Mouse (Mus musculus) C2C12 (cell line): ENCODE measurements around the gene Wdr60. TPM values are rescaled to one million over a fixed set of nuclear protein-coding genes. Genes with fewer than 3 reads are reported as not detected.

Source experiments
- H3K27me3 ChIP-seq: one replicate; pipeline ENCODE4 v1.6.1; 2011; ENCODE audit not compliant: control insufficient read depth, insufficient read depth, insufficient read length
- H3K36me3 ChIP-seq: one replicate; pipeline ENCODE4 v1.6.1; 2011; ENCODE audit not compliant: control insufficient read depth, insufficient read depth
- H3K4me3 ChIP-seq: one replicate; pipeline ENCODE4 v1.5.1; 2011; ENCODE audit warnings: mild to moderate bottlenecking, control low read depth; ENCODE audit not compliant: poor library complexity, insufficient read depth, severe bottlenecking
- H3K79me2 ChIP-seq: one replicate; pipeline ENCODE4 v1.6.1; 2011; ENCODE audit not compliant: control insufficient read depth, insufficient read depth
- H3K79me3 ChIP-seq: one replicate; pipeline ENCODE4 v1.6.1; 2011; ENCODE audit warnings: low read depth, control low read depth
- H3ac ChIP-seq: one replicate; pipeline ENCODE3; 2011; ENCODE audit warnings: low read depth; ENCODE audit not compliant: control insufficient read depth, insufficient read length
- CEBPB ChIP-seq: IDR thresholded peaks from one replicate; pipeline ENCODE4 v1.6.1; 2011; ENCODE audit warnings: low read depth, mild to moderate bottlenecking, control low read depth, moderate library complexity
- CTCF ChIP-seq: IDR thresholded peaks from one replicate; pipeline ENCODE4 v1.5.1; 2011; ENCODE audit not compliant: control insufficient read depth, insufficient read depth, insufficient read length
- FOSL1 ChIP-seq: IDR thresholded peaks from one replicate; pipeline ENCODE4 v1.8.0; 2011; ENCODE audit warnings: mild to moderate bottlenecking, low read length; ENCODE audit not compliant: poor library complexity, insufficient read depth, severe bottlenecking
- MAX ChIP-seq: IDR thresholded peaks from one replicate; pipeline ENCODE4 v1.6.1; 2011; ENCODE audit warnings: mild to moderate bottlenecking, control low read depth
- MYOD1 ChIP-seq: IDR thresholded peaks from one replicate; pipeline ENCODE4 v1.6.1; 2011; ENCODE audit warnings: low read depth; ENCODE audit not compliant: control insufficient read depth, insufficient read length
- MYOG ChIP-seq: IDR thresholded peaks from one replicate; pipeline ENCODE4 v1.6.1; 2011; ENCODE audit not compliant: control insufficient read depth, insufficient read length; ENCODE audit errors: extremely low read depth
- USF1 ChIP-seq: IDR thresholded peaks from one replicate; pipeline ENCODE4 v1.6.1; 2011; ENCODE audit warnings: low read depth, mild to moderate bottlenecking, control low read depth, moderate library complexity
- polyA plus RNA-seq: library from polyadenylated mRNA; unstranded; fragments of >200 nt; fragmentation: generic; extraction: Trizol; gene quantifications from one replicate; pipeline ENCODE4 v1.2.1, GENCODE M21; 2012; ENCODE audit warnings: missing spikeins

The Wdr60 gene
- polyA plus RNA-seq, 1 experiment: 4.4 TPM

GRCm38 (mm10) chr12:116235356-116235755 is 27.5 kb downstream of the Wdr60 start:
- no peak overlapping the region for H3ac ChIP-seq
- no peaks in the 10 kb centered on the region for H3K79me2 ChIP-seq
- no peaks in the 10 kb centered on the region for H3K79me3 ChIP-seq
- peaks cover 23% of the 10 kb centered on the region for H3K36me3 ChIP-seq
- no peak for TF ChIP-seq CTCF
- TF ChIP-seq MAX: no peak
- no peak for TF ChIP-seq MYOD1
- no peak for TF ChIP-seq CEBPB
- TF ChIP-seq FOSL1: no peak
- no peak for TF ChIP-seq USF1
- no peak for TF ChIP-seq MYOG
- H3K4me3 ChIP-seq: no peak overlapping the region
- H3K27me3 ChIP-seq: no peaks in the 10 kb centered on the region

GRCm38 (mm10) chr12:116232061-116232460 is 30.8 kb downstream of the Wdr60 start:
- TF ChIP-seq FOSL1 (no peak), CTCF (no peak), CEBPB (no peak)
- H3K79me2 ChIP-seq: no peaks in the 10 kb centered on the region
- no peak overlapping the region for H3ac ChIP-seq
- peaks cover 32% of the 10 kb centered on the region for H3K36me3 ChIP-seq
- no peaks in the 10 kb centered on the region for H3K27me3 ChIP-seq
- H3K4me3 ChIP-seq: no peak overlapping the region
- H3K79me3 ChIP-seq: no peaks in the 10 kb centered on the region

GRCm38 (mm10) chr12:116231612-116232011 is 31.2 kb downstream of the Wdr60 start:
- H3K79me3 ChIP-seq: no peaks in the 10 kb centered on the region
- no peak overlapping the region for H3K4me3 ChIP-seq
- H3K36me3 ChIP-seq: peaks cover 32% of the 10 kb centered on the region
- TF ChIP-seq CEBPB (no peak), MYOG (no peak), MYOD1 (no peak), FOSL1 (no peak), USF1 (no peak), CTCF (no peak)
- H3ac ChIP-seq: no peak overlapping the region
- H3K27me3 ChIP-seq: no peaks in the 10 kb centered on the region
- H3K79me2 ChIP-seq: no peaks in the 10 kb centered on the region

GRCm38 (mm10) chr12:116229451-116229850 is 33.4 kb downstream of the Wdr60 start:
- no peaks in the 10 kb centered on the region for H3K79me2 ChIP-seq
- no peak overlapping the region for H3ac ChIP-seq
- H3K27me3 ChIP-seq: no peaks in the 10 kb centered on the region
- H3K36me3 ChIP-seq: peaks cover 45% of the 10 kb centered on the region
- H3K4me3 ChIP-seq: no peak overlapping the region
- no peak for TF ChIP-seq MYOD1
- TF ChIP-seq MYOG: no peak
- TF ChIP-seq CEBPB: no peak
- no peak for TF ChIP-seq USF1
- no peak for TF ChIP-seq MAX
- no peak for TF ChIP-seq FOSL1
- TF ChIP-seq CTCF: no peak
- no peaks in the 10 kb centered on the region for H3K79me3 ChIP-seq

- no peaks in the 10 kb centered on the region for H3K79me2 ChIP-seq
- H3K27me3 ChIP-seq: no peaks in the 10 kb centered on the region
- H3K36me3 ChIP-seq: peaks cover 38% of the 10 kb centered on the region
- no peak overlapping the region for H3K4me3 ChIP-seq
- no peak for TF ChIP-seq MAX
- TF ChIP-seq FOSL1: no peak
- no peak for TF ChIP-seq MYOD1
- no peak for TF ChIP-seq MYOG
- TF ChIP-seq USF1: no peak
- no peak for TF ChIP-seq CEBPB
- no peak for TF ChIP-seq CTCF
- no peak overlapping the region for H3ac ChIP-seq
- no peaks in the 10 kb centered on the region for H3K79me3 ChIP-seq
Observed at GRCm38 (mm10) chr12:116226289-116227057, 36.3 kb downstream of the Wdr60 start.
